Mouse (Mus musculus) duodenum, adult 2 months (tissue): ENCODE measurements around the gene Psd. TPM values are rescaled to one million over a fixed set of nuclear protein-coding genes. Genes with fewer than 3 reads are reported as not detected.

ENCODE experiments used
- polyA plus RNA-seq: library from polyadenylated mRNA; depleted of rRNA; stranded (reverse); fragments of >200 nt; gene quantifications from 2 replicates; pipeline ENCODE4 v1.2.3, GENCODE M21; 2012; ENCODE audit warnings: low replicate concordance; rRNA removed

The Psd gene
- polyA plus RNA-seq = 37.1 and 38.7 TPM in 2 replicates

GRCm38 (mm10) chr19:46326756-46327305, at the start of gene Psd:
Psd (minus strand) TSS chr19:46327156.

DNA sequence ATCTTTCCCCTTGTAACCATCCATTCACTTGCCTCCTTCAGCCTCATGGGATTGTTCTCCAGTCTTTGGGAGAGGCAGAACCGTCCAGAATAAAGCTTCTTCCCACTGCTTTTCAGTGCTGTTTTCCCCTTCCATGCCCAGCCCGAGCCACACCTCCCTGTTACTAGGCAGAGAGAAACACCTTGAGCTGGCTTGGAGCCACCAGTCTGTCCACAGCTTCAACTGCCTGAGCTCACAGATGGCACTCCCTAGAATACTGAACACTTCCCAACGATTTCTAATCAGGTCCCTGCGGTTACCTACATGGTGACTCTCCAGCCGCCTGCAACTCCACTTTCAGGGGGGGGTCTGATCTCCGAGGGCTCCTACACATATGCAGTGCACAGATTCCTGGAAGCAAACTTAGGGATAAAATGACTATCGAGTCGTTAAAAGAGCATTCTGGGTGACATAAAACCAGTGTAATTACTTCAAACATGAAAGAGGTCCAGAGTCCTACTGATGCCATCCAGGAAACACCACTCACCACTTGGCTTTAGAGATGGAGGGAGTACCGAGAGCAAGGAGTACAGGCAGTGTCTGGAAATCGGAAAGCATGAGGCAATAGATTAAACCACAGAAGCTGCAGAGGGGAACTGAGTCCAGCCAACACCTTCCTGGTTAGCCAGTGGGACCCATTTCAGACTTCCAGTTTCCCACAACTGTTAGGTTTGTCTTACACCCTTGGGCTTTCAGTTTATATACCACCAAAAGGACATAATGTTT, 23.4 kb upstream of the Psd start, which contains the start of gene 2310034G01Rik:
Gene 2310034G01Rik, minus strand, starts transcription at position 135 of the 765 bp plus-strand sequence.

GRCm38 (mm10) chr19:46338331-46338936, 11.5 kb upstream of the Psd start, which contains the start of gene Cuedc2:
Cuedc2 (minus strand) TSS chr19:46338702.

GRCm38 (mm10) chr19:46328081-46329030, 1.4 kb upstream of the Psd start, which contains the start of gene Fbxl15:
Fbxl15 (plus strand) TSS chr19:46328184.

DNA sequence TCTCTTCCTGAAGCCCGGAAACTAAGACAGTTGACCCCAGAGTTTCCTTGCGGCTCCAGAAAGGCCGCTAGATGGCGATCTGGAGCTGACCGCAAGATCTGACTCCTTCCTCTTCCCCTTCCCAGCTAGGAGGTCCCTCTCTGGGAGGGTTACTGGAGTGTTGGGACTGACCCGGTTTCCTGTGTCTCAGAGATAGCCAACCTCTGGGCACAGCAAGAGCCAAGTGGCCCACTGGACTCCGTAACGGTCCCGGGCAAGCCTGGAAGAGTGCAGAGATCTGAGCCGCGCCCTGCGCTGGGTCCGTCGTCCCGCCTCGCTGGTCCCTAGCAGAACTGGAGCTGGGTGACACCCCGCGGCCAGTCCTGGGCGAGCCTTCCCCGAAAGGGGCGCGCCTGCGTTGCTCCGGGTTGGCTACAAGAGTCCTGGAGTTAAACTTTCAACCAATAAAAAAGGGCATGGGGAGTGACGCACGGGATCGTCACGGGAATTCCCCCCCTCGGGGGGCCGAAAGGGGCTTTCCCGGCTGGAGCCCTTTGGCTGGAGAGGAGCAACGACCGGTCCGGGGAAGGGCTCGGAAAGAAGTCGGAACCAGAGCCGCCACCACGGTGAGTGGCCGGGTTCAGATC, 22.6 kb downstream of the Psd start, which contains the start of gene Nfkb2:
Gene Nfkb2, plus strand, starts transcription at position 105 of the 626 bp plus-strand sequence.

Other genes with a start within 250 kb of the Psd start
- not detected in 2 replicates for gene Elovl3, start 195.3 kb downstream of the Psd start, polyA plus RNA-seq
- gene Pitx3, start 178.8 kb downstream of the Psd start, polyA plus RNA-seq = not detected in 2 replicates
- gene Gbf1, start 174.6 kb downstream of the Psd start, polyA plus RNA-seq = 187 and 199 TPM in 2 replicates
- 32.6 and 51.3 TPM in 2 replicates for gene Nfkb2, start 22.8 kb downstream of the Psd start, polyA plus RNA-seq
- gene Fbxl15, start 1.0 kb upstream of the Psd start, polyA plus RNA-seq = 39.1 and 73.5 TPM in 2 replicates
- gene Cuedc2, start 11.5 kb upstream of the Psd start, polyA plus RNA-seq = 25.7 and 26.0 TPM in 2 replicates
- 47.7 and 54.8 TPM in 2 replicates for gene Mfsd13a, start 14.0 kb upstream of the Psd start, polyA plus RNA-seq
- gene 2310034G01Rik, start 23.1 kb upstream of the Psd start, polyA plus RNA-seq = 3.1 and 6.2 TPM in 2 replicates
- 66.3 and 87.0 TPM in 2 replicates for gene Actr1a, start 68.6 kb upstream of the Psd start, polyA plus RNA-seq
- 7.5 and 9.2 TPM in 2 replicates for gene Sufu, start 69.7 kb upstream of the Psd start, polyA plus RNA-seq
- 31.9 and 48.8 TPM in 2 replicates for gene Trim8, start 174.5 kb upstream of the Psd start, polyA plus RNA-seq
- gene Arl3, start 246.0 kb upstream of the Psd start, polyA plus RNA-seq = 2.1 TPM in 2 replicates
- gene Sfxn2, start 246.2 kb upstream of the Psd start, polyA plus RNA-seq = 0.70 and 1.9 TPM in 2 replicates